Mouse (Mus musculus): ENCODE measurements around the gene 3830417A13Rik.

3830417A13Rik gene

GRCm38 (mm10) chrX:64173248-64173647 is at the start of gene 3830417A13Rik:
Gene 3830417A13Rik, plus strand, starts transcription at chrX:64173548.
- no peak for DNase-seq

DNA sequence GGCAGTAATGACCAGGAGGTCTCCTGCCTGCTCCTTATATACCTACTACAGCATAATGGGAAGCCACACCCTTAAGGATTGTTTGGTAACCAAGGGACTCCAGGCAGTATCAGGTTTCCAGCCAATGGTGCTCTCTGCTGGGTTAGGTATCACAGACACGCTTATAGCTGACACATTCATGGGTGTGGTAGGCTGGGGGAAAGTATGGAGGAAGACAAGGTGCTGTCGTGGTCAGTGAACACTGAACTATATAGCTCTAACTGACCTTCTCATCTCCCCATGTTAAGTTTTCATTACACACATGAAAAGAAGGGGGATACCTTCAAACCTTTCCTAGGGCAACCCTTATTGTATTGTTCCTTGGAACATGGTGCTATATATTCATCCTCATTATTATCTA is 21.2 kb upstream of the 3830417A13Rik start, which contains the start of gene Gm6760:
Gene Gm6760, minus strand, starts transcription at position 101 of the 400 bp plus-strand sequence.
- no peak for DNase-seq

DNA sequence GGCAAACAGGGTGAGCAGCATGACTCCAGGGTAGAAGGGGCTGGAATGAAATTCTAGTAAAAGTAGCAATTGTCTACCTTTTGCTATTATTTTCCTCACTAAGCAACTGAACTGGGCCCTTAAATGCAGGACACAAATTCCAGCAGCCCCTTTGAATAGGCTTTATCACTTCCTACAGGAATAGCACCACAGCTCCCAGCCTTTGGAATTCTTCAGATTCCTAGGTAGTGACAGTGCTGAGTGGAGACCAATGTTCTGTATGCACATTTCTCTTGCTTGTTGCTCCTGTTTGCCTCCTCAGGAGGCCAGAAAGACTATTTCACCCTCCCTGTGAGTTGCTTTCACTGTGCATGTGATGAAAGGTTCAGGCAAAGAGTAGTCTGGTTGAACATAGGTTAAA is 7.9 kb downstream of the 3830417A13Rik start:
- DNase-seq: no peak

Data from cerebellum, adult 11 months (tissue).